Mouse (Mus musculus) kidney, adult 2 months (tissue): ENCODE results near the gene Nkain1. TPM values are rescaled to one million over a fixed set of nuclear protein-coding genes. Genes with fewer than 3 reads are reported as not detected.

Experiments
- DNase-seq: peaks from one replicate; pipeline ENCODE4 v3.0.0; 2021
- H3K27ac ChIP-seq: fragments of 200-500 bp; 2 replicates; pipeline ENCODE4 v1.5.1; 2012; ENCODE audit warnings: low read depth, low read length, control low read depth, inconsistent platforms; ENCODE audit not compliant: insufficient read depth
- H3K27me3 ChIP-seq: fragments of 200-500 bp; replicated peaks from 2 replicates; pipeline ENCODE4 v1.6.1; 2012; ENCODE audit warnings: mild to moderate bottlenecking, moderate library complexity, low read length, inconsistent platforms; ENCODE audit not compliant: control insufficient read depth, insufficient read depth
- H3K36me3 ChIP-seq: fragments of 200-500 bp; 2 replicates; pipeline ENCODE4 v1.6.1; 2012; ENCODE audit warnings: mild to moderate bottlenecking, moderate library complexity, low read length, inconsistent platforms; ENCODE audit not compliant: control insufficient read depth, insufficient read depth
- H3K4me1 ChIP-seq: fragments of 200-500 bp; 2 replicates; pipeline ENCODE4 v1.6.1; 2011; ENCODE audit warnings: low read length; ENCODE audit not compliant: control insufficient read depth, insufficient read depth
- H3K4me3 ChIP-seq: fragments of 200-500 bp; 2 replicates; pipeline ENCODE4 v1.5.1; 2011; ENCODE audit warnings: mild to moderate bottlenecking, low read depth, low read length, control low read depth; ENCODE audit not compliant: insufficient read depth
- CTCF ChIP-seq: fragments of 200-500 bp; conservative IDR thresholded peaks from 2 replicates; pipeline ENCODE4 v1.5.1; 2011; ENCODE audit warnings: low read depth, mild to moderate bottlenecking, control low read depth, low read length, moderate library complexity, mixed read lengths; ENCODE audit not compliant: insufficient read depth, insufficient read length
- POLR2A ChIP-seq: fragments of 200-500 bp; IDR thresholded peaks from one replicate; pipeline ENCODE4 v1.6.1; 2011; ENCODE audit warnings: low read depth, low read length, control low read depth
- WGBS: fragments of 180-500 bp; shearing (Covaris S2); methylation state at CpG from one replicate; pipeline ENCODE4 v1.1.7; 2018; 5-methylcytosine and 5-hydroxymethylcytosine counted together
- polyA plus RNA-seq: library from polyadenylated mRNA; depleted of rRNA; stranded (reverse); fragments of >200 nt; gene quantifications from 2 replicates; pipeline ENCODE4 v1.2.3, GENCODE M21; 2012

Gene Nkain1
- polyA plus RNA-seq, 1 experiment: 25.7 TPM

DNA sequence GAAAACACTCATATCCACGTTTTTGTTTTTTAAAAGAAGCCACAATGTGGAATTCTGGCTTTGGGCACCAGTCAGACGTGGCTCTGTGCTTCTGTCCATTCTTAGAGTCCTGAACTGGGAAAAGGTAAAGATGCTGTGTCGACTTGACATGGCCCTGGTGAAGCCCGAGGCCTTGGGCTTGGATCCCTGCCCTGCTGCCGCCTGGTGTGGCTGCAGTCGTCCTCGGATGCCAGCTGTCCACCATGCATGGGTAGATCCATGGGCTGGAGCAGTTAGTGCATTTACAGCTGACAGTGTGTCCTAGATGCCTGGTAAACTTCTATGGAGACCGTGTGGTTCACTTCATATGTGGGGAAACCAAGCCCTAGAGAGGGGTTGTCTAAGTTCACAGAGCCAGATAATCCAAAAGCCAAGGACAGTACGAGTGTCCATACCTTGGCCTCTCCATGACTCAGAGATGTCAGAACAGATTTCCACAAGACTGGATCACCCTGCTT is 10.7 kb downstream of the Nkain1 start:
- no peaks in the 10 kb centered on the region for H3K36me3 ChIP-seq
- no peak overlapping the region for H3K27ac ChIP-seq
- no peak overlapping the region for H3K4me3 ChIP-seq
- no peaks in the 10 kb centered on the region for H3K27me3 ChIP-seq
- TF ChIP-seq CTCF (no peak), POLR2A (no peak)
- no peak for DNase-seq
- 76% methylated on average over 9 of the region's 9 CpGs for WGBS
- no peaks in the 10 kb centered on the region for H3K4me1 ChIP-seq

GRCm38 (mm10) chr4:130560576-130561310 is 13.2 kb downstream of the Nkain1 start:
- Histone ChIP-seq H3K36me3 (no peaks in the 10 kb centered on the region), H3K4me1 (no peaks in the 10 kb centered on the region; the same call in 1 of the 2 replicates), H3K27ac (no peak overlapping the region), H3K27me3 (no peaks in the 10 kb centered on the region), H3K4me3 (no peak overlapping the region)
- no peak for DNase-seq
- TF ChIP-seq POLR2A (no peak), CTCF (no peak)
- WGBS: 56% methylated on average over 11 of the region's 11 CpGs

DNA sequence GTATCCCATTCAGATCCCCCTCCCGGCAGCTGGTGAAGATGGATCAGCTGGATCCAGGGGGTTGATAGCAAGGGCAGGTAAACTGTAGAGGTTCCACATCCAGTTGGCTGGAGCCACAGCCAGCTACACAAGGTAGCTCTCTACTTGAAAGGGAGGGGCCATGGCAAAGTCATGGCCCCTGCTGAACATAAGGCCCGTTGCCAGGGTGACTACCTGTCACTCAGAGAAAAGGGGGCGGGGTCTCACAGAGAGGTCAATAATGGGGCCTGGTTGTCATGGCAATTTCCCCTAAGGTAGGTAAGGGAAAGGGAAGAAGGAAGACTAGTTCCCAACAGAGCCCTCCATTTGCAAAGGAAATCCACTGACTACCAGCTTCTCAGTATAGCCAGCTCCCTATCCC is 14.8 kb downstream of the Nkain1 start:
- WGBS: 89% methylated on average over 3 of the region's 3 CpGs
- Histone ChIP-seq H3K27me3 (no peaks in the 10 kb centered on the region), H3K4me3 (no peak overlapping the region), H3K4me1 (no peaks in the 10 kb centered on the region; the same call in 1 of the 2 replicates), H3K27ac (no peak overlapping the region), H3K36me3 (no peaks in the 10 kb centered on the region)
- TF ChIP-seq CTCF (no peak), POLR2A (no peak)
- no peak for DNase-seq

- peak; percentile 87 for DNase-seq
- no peak overlapping the region for H3K27ac ChIP-seq
- H3K4me3 ChIP-seq: no peak overlapping the region
- H3K36me3 ChIP-seq: no peaks in the 10 kb centered on the region
- no peaks in the 10 kb centered on the region; the same call in 1 of the 2 replicates for H3K4me1 ChIP-seq
- H3K27me3 ChIP-seq: no peaks in the 10 kb centered on the region
- 31% methylated on average over 12 of the region's 12 CpGs for WGBS
- TF ChIP-seq CTCF: 0 out of 2 replicates have a peak, but pooled peaks have one; percentile 5
- TF ChIP-seq POLR2A: no peak
Observed at GRCm38 (mm10) chr4:130557852-130558251, 16.1 kb downstream of the Nkain1 start.

- no peak for DNase-seq
- Histone ChIP-seq H3K4me3 (no peak overlapping the region), H3K4me1 (no peaks in the 10 kb centered on the region; the same call in 1 of the 2 replicates), H3K27ac (no peak overlapping the region), H3K36me3 (no peaks in the 10 kb centered on the region), H3K27me3 (no peaks in the 10 kb centered on the region)
- WGBS: 27% methylated on average over 1 of the region's 1 CpGs
- no peak for TF ChIP-seq POLR2A
- TF ChIP-seq CTCF: no peak
Observed at GRCm38 (mm10) chr4:130556992-130557391, 17.0 kb downstream of the Nkain1 start.

- H3K27me3 ChIP-seq: no peaks in the 10 kb centered on the region
- no peak for DNase-seq
- H3K36me3 ChIP-seq: no peaks in the 10 kb centered on the region
- 77% methylated on average over 5 of the region's 5 CpGs for WGBS
- no peak overlapping the region for H3K4me3 ChIP-seq
- no peaks in the 10 kb centered on the region; the same call in 1 of the 2 replicates for H3K4me1 ChIP-seq
- H3K27ac ChIP-seq: no peak overlapping the region
- no peak for TF ChIP-seq CTCF
- no peak for TF ChIP-seq POLR2A
Observed at GRCm38 (mm10) chr4:130556224-130556623, 17.7 kb downstream of the Nkain1 start.

- Histone ChIP-seq H3K4me3 (no peak overlapping the region), H3K36me3 (no peaks in the 10 kb centered on the region), H3K4me1 (no peaks in the 10 kb centered on the region; the same call in 1 of the 2 replicates), H3K27ac (no peak overlapping the region), H3K27me3 (no peaks in the 10 kb centered on the region)
- 17% methylated on average over 6 of the region's 6 CpGs for WGBS
- peak; percentile 60 for DNase-seq
- TF ChIP-seq POLR2A (no peak), CTCF (no peak)
Observed at GRCm38 (mm10) chr4:130553121-130553448, 20.9 kb downstream of the Nkain1 start.
